In the genomic region with DNA sequence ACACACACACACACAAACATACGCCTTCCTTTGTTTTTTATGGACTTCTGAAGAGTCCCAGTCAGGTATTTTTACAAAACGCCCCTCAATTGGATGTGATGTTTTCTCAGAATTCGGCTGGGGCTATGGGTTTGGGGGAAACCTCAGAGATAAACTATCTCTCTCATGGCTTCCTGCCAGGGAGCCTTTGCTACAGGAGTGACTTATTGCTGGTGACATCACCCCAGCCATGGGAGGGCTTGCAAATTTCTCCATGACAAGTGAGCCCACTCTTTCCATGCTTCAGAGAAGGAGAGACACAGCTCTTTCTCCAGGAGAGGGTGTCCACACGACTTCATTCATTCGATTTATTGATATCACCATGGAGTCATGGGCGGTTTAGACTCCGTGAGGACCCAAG, we compare ENCODE assay signal across 9 mouse cellular contexts.
"Had no signal": no experiment of that assay in that cellular context is flagged by ENCODE, and none has a peak within 500 bp of the region (broad histone marks: within the 10 kb centered on the region; RNA-seq: fewer than 3 reads in every experiment).

No protein-coding gene starts in this region.

- H3K27ac ChIP-seq: limb, embryonic 13.5 days; liver, embryonic 15.5 days; midbrain, embryonic 10.5 days; midbrain, embryonic 15.5 days; stomach, embryonic 15.5 days had no signal

- ATAC-seq: midbrain, embryonic 15.5 days had no signal

- H3K9me3 ChIP-seq: limb, embryonic 13.5 days; liver, embryonic 15.5 days; midbrain, embryonic 10.5 days; midbrain, embryonic 15.5 days; stomach, embryonic 15.5 days had no signal

- H3K4me3 ChIP-seq: limb, embryonic 13.5 days; liver, embryonic 15.5 days; midbrain, embryonic 10.5 days; midbrain, embryonic 15.5 days; stomach, embryonic 15.5 days had no signal

- H3K27me3 ChIP-seq: liver, embryonic 15.5 days; midbrain, embryonic 15.5 days; stomach, embryonic 15.5 days had no signal

- DNase-seq: kidney, adult 18-20 months; kidney, postnatal 4 days; left cerebral cortex, postnatal 4 days; right cerebral cortex, postnatal 14 days had no signal

- H3K9ac ChIP-seq: limb, embryonic 13.5 days; liver, embryonic 15.5 days; midbrain, embryonic 15.5 days; stomach, embryonic 15.5 days had no signal

- H3K36me3 ChIP-seq: limb, embryonic 13.5 days; liver, embryonic 15.5 days; midbrain, embryonic 10.5 days; midbrain, embryonic 15.5 days; stomach, embryonic 15.5 days had no signal

- H3K4me1 ChIP-seq: liver, embryonic 15.5 days; midbrain, embryonic 10.5 days; midbrain, embryonic 15.5 days; stomach, embryonic 15.5 days had no signal

- H3K4me2 ChIP-seq: limb, embryonic 13.5 days; liver, embryonic 15.5 days; midbrain, embryonic 15.5 days; stomach, embryonic 15.5 days had no signal
